Mouse (Mus musculus): ENCODE data around the gene Sstr2.
A peak's percentile ranks its signal among the peaks of the same experiment; 100 is the strongest.

The Sstr2 gene

DNA sequence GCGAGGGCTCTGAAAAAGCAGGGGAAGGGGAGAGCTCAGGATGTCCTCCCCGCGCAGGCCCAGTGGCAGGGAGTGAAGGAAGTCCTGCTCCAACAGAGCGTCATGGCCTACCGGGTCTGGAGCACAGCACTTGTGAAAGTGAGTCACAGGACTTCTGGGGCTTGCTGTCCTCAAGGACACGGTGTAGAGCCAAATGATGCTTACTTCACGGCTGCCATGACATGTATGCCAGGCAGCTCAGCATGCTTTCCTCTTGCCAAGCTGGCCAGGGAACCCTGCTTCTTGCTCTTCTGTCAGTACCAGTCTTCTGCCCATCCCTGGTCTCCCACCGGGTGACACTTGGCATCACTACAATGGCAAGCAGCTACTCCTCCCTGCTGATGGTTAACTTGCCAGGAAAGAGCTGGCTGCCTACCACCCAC, 37.4 kb downstream of the Sstr2 start:
- no peak for DNase-seq (ENCODE audit: low read depth, low spot score)

DNA sequence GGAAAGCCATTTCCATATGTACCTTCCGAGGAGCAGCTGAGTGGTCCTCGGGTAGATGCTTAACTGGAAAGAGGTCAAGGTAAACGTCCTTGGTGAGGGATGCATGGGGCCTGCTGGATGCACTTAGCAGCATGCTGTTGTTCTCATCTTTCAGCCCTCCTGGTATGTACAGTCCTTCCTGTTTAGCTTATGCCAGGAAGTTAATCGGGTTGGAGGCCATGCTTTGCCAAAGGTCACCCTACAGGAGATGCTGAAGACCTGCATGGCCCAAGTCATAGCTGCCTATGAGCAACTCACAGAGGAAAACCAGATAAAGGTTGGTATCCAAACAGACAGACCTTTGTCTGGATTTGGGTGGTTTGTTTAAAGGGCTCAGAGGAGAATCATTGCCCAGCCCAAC, 38.1 kb downstream of the Sstr2 start:
- no peak for DNase-seq (ENCODE audit: low read depth, low spot score)

DNA sequence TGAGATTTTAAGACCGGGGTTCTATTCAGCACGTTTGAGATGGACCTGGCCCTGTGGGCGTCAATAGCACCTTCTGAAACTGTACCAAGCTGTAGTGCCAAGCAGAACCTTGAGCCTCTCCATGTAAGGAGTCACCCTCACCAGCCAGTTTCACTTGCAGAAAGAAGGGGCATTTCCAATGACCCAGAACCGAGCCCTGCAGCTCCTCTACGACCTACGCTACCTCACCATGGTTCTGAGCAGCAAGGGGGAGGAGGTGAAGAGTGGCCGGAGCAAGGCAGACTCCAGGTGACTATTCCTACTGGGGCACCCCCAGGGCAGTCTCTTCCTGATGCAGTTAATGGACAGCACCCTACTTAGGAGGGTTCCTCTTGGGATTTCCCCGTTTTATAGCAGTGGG, 39.2 kb downstream of the Sstr2 start:
- DNase-seq (ENCODE audit: low read depth, low spot score): no peak

DNA sequence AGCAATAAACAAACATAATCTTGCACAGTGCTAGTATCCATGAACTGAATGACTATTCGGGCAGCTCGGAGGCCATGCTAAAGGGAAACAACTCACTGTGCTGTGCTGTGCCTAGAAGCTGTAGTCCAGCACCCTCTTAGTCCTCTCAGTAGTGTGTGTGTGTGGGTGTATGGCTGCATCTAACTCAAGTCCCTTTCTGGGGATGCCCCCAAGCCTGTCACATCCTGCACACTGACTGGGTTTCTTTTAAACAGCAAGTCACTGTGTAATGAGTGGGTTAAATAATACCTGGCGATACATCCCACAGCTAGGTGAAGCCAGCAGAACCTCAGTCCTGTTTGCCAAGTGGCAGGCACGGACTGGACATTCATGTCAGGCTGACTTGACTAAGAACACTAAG, 39.6 kb downstream of the Sstr2 start:
- DNase-seq (ENCODE audit: low read depth, low spot score): no peak

DNA sequence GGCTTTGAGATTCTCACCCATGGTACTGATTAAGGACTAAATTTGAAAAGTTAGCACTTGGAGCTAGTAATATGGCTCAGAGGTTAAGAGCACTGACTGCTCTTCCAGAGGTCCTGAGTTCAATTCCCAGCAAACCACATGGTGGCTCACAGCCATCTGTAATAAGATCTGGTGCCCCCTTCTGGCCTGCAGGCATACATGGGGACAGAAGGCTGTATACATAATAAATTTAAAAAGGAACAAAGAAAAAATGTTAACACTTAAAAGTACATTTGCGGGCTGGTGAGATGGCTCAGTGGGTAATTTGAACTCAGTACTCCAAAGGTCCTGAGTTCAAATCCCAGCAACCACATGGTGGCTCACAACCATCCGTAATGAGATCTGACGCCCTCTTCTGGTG, 41.1 kb downstream of the Sstr2 start:
- DNase-seq (ENCODE audit: low read depth, low spot score): peak; percentile 24

DNA sequence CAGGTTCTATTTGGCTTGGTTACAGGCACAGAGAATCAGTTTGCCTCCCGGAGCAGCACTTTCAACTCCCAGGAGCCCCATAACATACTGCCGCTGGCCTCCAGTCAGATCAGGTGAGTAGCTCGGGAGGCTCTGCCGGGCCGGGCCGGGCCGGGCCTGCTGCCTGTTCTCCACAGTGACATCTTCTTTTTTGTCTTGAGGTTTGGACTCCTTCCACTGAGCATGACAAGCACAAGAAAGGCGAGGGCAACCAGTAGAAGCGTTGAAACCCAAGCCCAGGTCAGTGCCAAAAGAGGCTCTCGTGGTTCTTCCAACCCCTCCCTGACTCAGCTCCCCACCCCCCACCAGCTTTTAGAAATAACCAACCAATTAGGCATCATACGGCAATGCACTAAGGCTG, 41.8 kb downstream of the Sstr2 start:
- no peak for DNase-seq (ENCODE audit: low read depth, low spot score)

DNA sequence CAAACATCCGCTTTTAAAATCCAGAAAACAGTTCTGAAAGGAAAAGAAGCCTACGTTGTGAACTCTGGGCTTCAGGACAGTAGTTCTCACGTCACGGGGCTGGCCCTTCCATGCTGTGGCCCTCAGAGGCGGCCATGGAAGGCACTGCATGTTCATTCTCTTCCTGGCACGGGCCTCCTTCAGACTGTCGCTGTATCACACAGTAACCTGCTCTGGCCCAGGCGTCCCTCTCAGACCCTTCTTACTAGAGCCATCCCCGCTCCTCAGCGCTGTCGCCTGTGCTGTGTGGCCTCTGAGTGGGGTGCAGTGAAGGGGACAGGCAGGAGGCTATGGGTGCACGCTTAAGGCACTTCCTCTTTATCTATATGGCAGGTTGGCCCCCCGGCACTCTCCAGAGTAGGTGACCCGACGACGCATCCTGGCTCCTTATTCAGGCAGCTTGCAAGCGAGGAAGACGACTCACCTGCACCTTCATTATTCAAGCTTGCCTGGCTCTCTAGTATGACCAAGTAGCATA, 42.8 kb downstream of the Sstr2 start:
- no peak for DNase-seq (ENCODE audit: low read depth, low spot score)

DNA sequence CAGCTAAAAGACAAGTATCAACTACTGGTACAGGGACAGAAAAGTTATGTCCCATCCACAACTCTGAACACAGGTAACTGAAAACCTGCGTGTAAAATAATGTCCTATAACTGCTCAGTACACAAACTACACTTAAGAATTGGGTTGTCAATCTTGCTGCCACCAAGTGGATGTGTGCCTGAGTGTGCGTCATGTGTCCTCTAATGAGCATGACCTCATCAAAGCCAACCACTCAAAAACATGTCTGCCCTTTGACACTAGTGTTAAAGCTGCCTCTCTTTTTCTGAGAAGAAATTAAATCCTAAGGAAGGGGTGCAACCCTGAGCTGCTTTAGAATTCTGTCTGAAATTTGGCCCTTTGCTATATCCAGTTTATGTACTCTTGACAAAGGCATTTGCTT, 45.1 kb downstream of the Sstr2 start:
- DNase-seq (ENCODE audit: low read depth, low spot score): no peak

DNA sequence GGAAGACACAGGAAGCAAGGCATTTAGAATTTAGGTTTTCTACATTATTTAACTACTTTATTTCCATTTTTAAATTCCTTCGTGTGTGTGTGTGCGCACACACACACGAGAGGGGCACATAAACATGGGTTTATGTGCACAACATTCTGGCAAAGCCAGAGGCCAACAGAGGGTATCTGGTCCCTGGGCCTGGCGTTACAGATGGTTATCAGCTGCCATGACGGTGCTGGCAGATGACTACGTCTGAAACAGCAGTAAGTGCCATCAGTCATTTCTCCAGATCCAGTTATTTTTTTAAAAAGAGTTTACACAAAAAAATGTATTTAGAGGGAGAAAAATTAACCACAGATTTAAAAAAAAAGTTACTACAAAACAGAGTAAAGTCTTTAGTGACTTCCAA, 47.1 kb downstream of the Sstr2 start:
- no peak for DNase-seq (ENCODE audit: low read depth, low spot score)

DNA sequence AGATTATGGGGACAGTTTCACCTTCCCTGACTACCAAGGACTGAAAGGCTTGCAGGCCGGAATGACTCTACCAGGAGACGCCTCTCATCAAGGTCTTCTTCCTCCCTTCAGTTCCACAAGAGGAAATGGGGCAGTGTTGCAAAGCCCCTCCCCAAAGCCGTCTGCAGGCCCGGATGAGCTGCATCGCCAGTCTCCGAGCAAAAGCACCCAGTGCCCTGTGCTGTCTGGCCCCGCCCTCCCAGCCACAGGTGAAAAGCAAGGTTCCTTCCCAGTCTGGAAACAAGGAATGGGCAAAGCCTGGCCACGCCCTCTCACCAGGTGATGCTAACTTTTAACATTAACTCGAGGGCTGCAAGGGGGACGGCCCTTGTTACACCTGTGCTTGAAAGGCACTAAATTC, 47.5 kb downstream of the Sstr2 start:
- DNase-seq (ENCODE audit: low read depth, low spot score): peak; percentile 75

DNA sequence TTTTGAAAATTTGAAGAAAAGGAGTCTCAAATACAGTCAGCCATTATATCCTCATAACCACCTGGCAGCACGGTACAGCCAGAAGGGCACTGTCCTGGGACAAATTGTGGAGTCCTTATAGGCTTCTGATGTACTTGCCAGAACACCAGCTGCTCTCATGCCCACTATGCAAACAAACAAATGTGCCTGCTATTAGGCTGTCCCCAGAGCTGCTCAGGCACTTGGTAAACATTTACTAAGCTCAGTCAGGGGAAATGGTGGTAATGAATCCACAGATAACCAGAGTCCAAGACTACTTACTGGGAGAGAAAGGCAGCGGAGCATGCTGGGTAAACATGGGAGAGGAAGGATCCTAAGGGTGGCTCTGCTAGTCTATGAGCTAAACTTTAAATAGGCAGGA, 48.0 kb downstream of the Sstr2 start:
- DNase-seq (ENCODE audit: low read depth, low spot score): no peak

DNA sequence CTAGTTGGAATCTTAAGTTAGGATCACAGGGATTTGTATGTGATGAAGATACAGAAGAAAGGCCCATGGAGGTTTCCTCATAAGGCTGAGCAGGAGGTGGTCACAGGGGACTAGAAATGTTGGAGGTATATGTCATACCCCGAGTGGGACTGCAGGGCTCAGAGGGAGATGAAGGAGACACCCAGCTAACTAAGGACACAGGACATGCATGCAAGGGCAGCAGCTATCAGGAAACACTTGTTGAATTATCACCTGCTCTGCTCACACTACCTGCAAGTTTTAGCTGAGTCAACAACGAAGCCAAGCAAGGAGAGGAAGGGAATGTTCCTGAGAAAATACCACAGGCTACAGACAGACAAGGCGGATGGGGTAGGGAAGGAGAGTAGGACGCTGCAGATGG, 48.6 kb downstream of the Sstr2 start:
- DNase-seq (ENCODE audit: low read depth, low spot score): no peak

DNA sequence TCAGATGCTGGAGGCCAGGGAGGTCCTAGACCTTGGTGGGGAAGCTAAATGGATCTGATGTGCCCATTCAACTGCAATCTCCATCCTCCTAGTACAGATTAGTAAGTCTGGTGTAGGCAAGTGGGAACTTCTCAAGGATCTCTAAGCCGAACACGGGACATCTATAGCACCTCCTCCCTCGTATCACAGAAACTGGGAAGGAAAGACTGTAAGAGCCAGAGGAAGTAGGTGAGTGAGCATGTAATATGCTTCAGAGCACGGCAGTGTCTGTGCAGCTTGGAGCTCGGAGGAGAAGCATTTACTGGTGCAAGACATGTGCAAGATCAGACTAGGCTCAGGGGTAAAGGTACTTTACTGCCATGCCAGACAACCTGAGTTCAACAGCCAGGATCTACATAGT, 49.7 kb downstream of the Sstr2 start:
- no peak for DNase-seq (ENCODE audit: low read depth, low spot score)

DNA sequence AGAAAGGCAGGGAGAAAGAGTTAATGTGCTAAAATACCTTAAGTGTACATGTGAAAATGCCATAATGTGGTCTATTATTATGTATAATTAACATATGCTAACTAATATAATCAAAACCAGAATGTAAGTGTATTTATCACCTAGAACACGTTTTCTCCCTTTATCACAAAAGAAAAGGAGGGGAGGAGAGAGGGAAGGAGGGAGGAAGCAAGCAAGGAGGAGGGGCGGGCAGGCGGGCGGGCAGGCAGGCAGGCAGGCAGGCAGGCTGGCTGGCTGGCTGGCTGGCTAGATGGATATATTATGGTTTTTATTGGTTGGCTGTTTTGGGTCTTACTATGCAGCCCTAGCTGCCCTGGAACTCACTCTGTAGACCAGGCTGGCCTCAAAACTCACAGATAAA, 50.6 kb downstream of the Sstr2 start:
- no peak for DNase-seq (ENCODE audit: low read depth, low spot score)

DNA sequence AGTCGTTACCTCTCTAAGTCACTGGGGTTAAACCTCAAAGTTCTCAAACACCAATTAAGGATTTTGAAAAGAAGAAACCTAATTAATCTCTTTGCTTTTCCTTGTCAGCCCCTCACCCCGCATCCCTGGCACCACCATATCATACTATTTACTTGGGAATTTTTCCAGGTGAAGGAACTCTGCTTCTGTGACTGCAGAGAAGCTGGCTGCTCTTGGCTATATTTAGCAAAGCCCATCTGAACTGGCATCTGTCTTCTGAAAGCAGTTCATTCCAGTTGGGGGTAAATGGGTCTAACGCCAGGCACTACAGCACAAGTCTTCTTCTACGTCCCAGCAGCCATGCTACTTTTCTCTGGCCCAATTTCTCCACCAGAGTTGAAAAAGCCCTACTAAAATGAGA, 54.5 kb downstream of the Sstr2 start:
- no peak for DNase-seq (ENCODE audit: low read depth, low spot score)

DNA sequence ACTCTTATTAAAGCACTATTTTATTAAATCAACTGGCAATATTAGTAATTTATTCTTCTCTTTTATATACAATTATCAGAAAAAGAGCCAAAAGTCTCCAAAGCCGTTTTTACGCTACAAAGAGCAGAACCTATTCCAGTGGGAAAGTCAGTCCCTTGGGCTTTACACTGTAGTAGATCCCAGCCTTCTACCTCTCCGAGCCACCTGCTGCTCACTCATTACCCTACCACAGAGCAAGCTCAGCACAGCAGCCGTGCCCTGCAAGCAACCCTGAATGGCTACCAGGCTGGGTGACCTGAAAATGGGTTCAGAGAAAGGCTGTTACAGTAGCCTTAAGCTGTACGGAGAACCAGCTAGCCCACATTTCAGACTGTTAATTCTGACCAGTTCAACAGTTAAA, 55.5 kb downstream of the Sstr2 start:
- DNase-seq (ENCODE audit: low read depth, low spot score): no peak
